Mouse (Mus musculus) MEL (cell line): ENCODE measurements at regions not wholly inside any gene's neighbourhood (a gene's known extent, or its start where the extent isn't known, plus 50 kb on each side); places are given as distances from the start of the nearest gene placed in this dataset.

Source experiments
- DNase-seq: peaks from one replicate; pipeline ENCODE4 v3.0.0; 2011; ENCODE audit warnings: low read depth, low spot score
- H3K27ac ChIP-seq: 2 replicates; pipeline ENCODE4 v1.5.1; 2012; ENCODE audit warnings: low read depth, mild to moderate bottlenecking, control low read depth, low read length, moderate library complexity; ENCODE audit not compliant: control insufficient read depth
- H3K27me3 ChIP-seq, 2 experiments: fragments of 150-350 bp in 1 of 2; sonication (generic) in 1 of 2; 2 replicates each; pipeline ENCODE4 v1.6.1; 2012; ENCODE audit warnings: low read length in 2 of 2, mild to moderate bottlenecking in 2 of 2, improper control_type of control experiment in 1 of 2, moderate library complexity in 1 of 2; ENCODE audit not compliant: insufficient read depth in 2 of 2, control insufficient read depth in 1 of 2
- H3K36me3 ChIP-seq, 2 experiments: 2 replicates each; pipeline ENCODE4 v1.6.1; 2012 to 2014; ENCODE audit warnings: low read length in 2 of 2, improper control_type of control experiment in 1 of 2, inconsistent platforms in 1 of 2, mild to moderate bottlenecking in 1 of 2; ENCODE audit not compliant: insufficient read depth in 2 of 2, control insufficient read depth in 1 of 2
- H3K4me1 ChIP-seq, 2 experiments: fragments of 150-350 bp in 1 of 2; sonication (generic) in 1 of 2; 2 replicates each; pipeline ENCODE4 v1.6.1; 2012; ENCODE audit warnings: low read length in 2 of 2, improper control_type of control experiment in 1 of 2, mild to moderate bottlenecking in 1 of 2; ENCODE audit not compliant: insufficient read depth in 2 of 2, control insufficient read depth in 1 of 2
- H3K4me3 ChIP-seq, 2 experiments: fragments of 150-350 bp in 1 of 2; sonication (generic) in 1 of 2; 2 replicates each; pipeline ENCODE4 v1.5.1; 2012; ENCODE audit warnings: low read depth in 2 of 2, low read length in 2 of 2, mild to moderate bottlenecking in 2 of 2, moderate library complexity in 2 of 2, control low read depth in 1 of 2, improper control_type of control experiment in 1 of 2; ENCODE audit not compliant: control insufficient read depth in 1 of 2, insufficient read depth in 1 of 2
- H3K79me2 ChIP-seq: 2 replicates; pipeline ENCODE4 v1.6.1; 2012; ENCODE audit warnings: mild to moderate bottlenecking, low read length, moderate library complexity; ENCODE audit not compliant: control insufficient read depth, poor library complexity, insufficient read depth
- H3K9ac ChIP-seq: 2 replicates; pipeline ENCODE4 v1.6.1; 2012; ENCODE audit warnings: low read depth, mild to moderate bottlenecking, control low read depth, low read length, moderate library complexity; ENCODE audit not compliant: control insufficient read depth, poor library complexity, severe bottlenecking
- H3K9me3 ChIP-seq: fragments of 150-350 bp; sonication (generic); replicated peaks from 2 replicates; pipeline ENCODE4 v1.6.1; 2012; ENCODE audit warnings: mild to moderate bottlenecking, low read length, improper control_type of control experiment, moderate library complexity; ENCODE audit not compliant: insufficient read depth
- CTCF ChIP-seq, 3 experiments: IDR thresholded peaks in 2 of 3; conservative IDR thresholded peaks in 1 of 3; 2 replicates each; pipeline ENCODE4 v1.5.1; 2011 to 2012; ENCODE audit warnings: low read length in 3 of 3, low read depth in 2 of 3, mild to moderate bottlenecking in 2 of 3, improper control_type of control experiment in 1 of 3, inconsistent platforms in 1 of 3, mixed read lengths in 1 of 3, moderate library complexity in 1 of 3; ENCODE audit not compliant: control insufficient read depth in 1 of 3, insufficient read depth in 1 of 3, poor library complexity in 1 of 3, severe bottlenecking in 1 of 3
- E2F4 ChIP-seq: IDR thresholded peaks from 2 replicates; pipeline ENCODE4 v1.6.1; 2011; ENCODE audit warnings: low read depth, low read length, improper control_type of control experiment, borderline replicate concordance
- ELF1 ChIP-seq: IDR thresholded peaks from 2 replicates; pipeline ENCODE4 v1.6.1; 2014; ENCODE audit warnings: low read depth, mild to moderate bottlenecking, inconsistent platforms, low read length, improper control_type of control experiment, moderate library complexity
- EP300 ChIP-seq, 2 experiments: IDR thresholded peaks; 2 replicates each; pipeline ENCODE4 v1.6.1; 2011; ENCODE audit warnings: improper control_type of control experiment in 2 of 2, low read length in 2 of 2, low read depth in 1 of 2, mild to moderate bottlenecking in 1 of 2
- ETS1 ChIP-seq: IDR thresholded peaks from 2 replicates; pipeline ENCODE4 v1.6.1; 2012; ENCODE audit warnings: low read depth, mild to moderate bottlenecking, inconsistent platforms, low read length, improper control_type of control experiment, moderate library complexity
- GABPA ChIP-seq: IDR thresholded peaks from 2 replicates; pipeline ENCODE4 v1.6.1; 2012; ENCODE audit warnings: low read depth, mild to moderate bottlenecking, inconsistent platforms, low read length, improper control_type of control experiment, moderate library complexity
- GATA1 ChIP-seq: IDR thresholded peaks from 2 replicates; pipeline ENCODE4 v1.6.1; 2011; ENCODE audit warnings: low read depth, low read length, improper control_type of control experiment
- MAX ChIP-seq: IDR thresholded peaks from 2 replicates; pipeline ENCODE4 v1.6.1; 2011; ENCODE audit warnings: low read length, improper control_type of control experiment
- MXI1 ChIP-seq: IDR thresholded peaks from 2 replicates; pipeline ENCODE4 v1.6.1; 2011; ENCODE audit warnings: mild to moderate bottlenecking, low read depth, low read length, improper control_type of control experiment
- MYB ChIP-seq: IDR thresholded peaks from 2 replicates; pipeline ENCODE4 v1.6.1; 2011; ENCODE audit warnings: mild to moderate bottlenecking, low read depth, low read length, improper control_type of control experiment
- NELFE ChIP-seq: IDR thresholded peaks from 2 replicates; pipeline ENCODE4 v1.6.1; 2011; ENCODE audit warnings: low read depth, low read length, improper control_type of control experiment
- POLR2AphosphoS2 ChIP-seq: IDR thresholded peaks from 2 replicates; pipeline ENCODE4 v1.6.1; 2011; ENCODE audit warnings: low read length, improper control_type of control experiment
- POLR2AphosphoS5 ChIP-seq: IDR thresholded peaks from 2 replicates; pipeline ENCODE4 v1.6.1; 2012; ENCODE audit warnings: low read depth, borderline replicate concordance, mild to moderate bottlenecking, inconsistent platforms, low read length, moderate library complexity, mixed read lengths
- RCOR1 ChIP-seq: IDR thresholded peaks from 2 replicates; pipeline ENCODE4 v1.6.1; 2012; ENCODE audit warnings: low read depth, mild to moderate bottlenecking, inconsistent platforms, low read length, improper control_type of control experiment
- SIN3A ChIP-seq: IDR thresholded peaks from 2 replicates; pipeline ENCODE4 v1.6.1; 2012; ENCODE audit warnings: low read length, improper control_type of control experiment, inconsistent platforms
- SMC3 ChIP-seq: IDR thresholded peaks from 2 replicates; pipeline ENCODE4 v1.6.1; 2011; ENCODE audit warnings: low read depth, low read length, improper control_type of control experiment
- TAL1 ChIP-seq: IDR thresholded peaks from 2 replicates; pipeline ENCODE4 v1.6.1; 2012; ENCODE audit warnings: mild to moderate bottlenecking, inconsistent platforms, low read length, moderate library complexity, mixed read lengths
- TCF12 ChIP-seq: IDR thresholded peaks from 2 replicates; pipeline ENCODE4 v1.6.1; 2014; ENCODE audit warnings: low read depth, mild to moderate bottlenecking, inconsistent platforms, low read length, improper control_type of control experiment, moderate library complexity
- UBTF ChIP-seq: IDR thresholded peaks from 2 replicates; pipeline ENCODE4 v1.6.1; 2012; ENCODE audit warnings: low read depth, mild to moderate bottlenecking, inconsistent platforms, low read length, improper control_type of control experiment, moderate library complexity, borderline replicate concordance; ENCODE audit not compliant: insufficient read depth
- USF2 ChIP-seq, 2 experiments: IDR thresholded peaks; 2 replicates each; pipeline ENCODE4 v1.6.1; 2011 to 2012; ENCODE audit warnings: improper control_type of control experiment in 2 of 2, low read length in 2 of 2, borderline replicate concordance in 1 of 2, inconsistent platforms in 1 of 2, low read depth in 1 of 2, mild to moderate bottlenecking in 1 of 2; ENCODE audit not compliant: insufficient read depth in 1 of 2
- ZC3H11A ChIP-seq: IDR thresholded peaks from 2 replicates; pipeline ENCODE4 v1.6.1; 2012; ENCODE audit warnings: low read depth, mild to moderate bottlenecking, inconsistent platforms, low read length, improper control_type of control experiment
- ZNF384 ChIP-seq: IDR thresholded peaks from 2 replicates; pipeline ENCODE4 v1.6.1; 2012; ENCODE audit warnings: low read depth, mild to moderate bottlenecking, inconsistent platforms, low read length, improper control_type of control experiment

DNA sequence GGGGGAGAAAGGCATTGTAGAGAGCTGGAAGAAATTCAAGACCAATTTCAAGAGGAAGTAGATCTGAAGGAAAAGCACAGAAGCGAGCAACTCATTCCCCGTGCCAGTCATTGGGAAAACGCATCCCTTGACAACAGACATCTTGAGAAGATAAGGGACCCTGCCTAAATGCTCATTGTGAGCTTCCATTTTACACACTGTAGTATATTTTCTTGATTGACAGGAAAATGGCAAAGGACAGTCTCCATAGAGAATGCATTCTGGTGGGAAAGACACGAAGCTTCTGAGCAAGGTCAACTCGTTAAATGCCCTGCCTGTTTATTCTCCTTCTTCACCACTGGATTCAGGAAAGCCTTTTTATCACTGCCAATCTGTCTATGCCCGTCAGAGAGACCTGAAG, 424.1 kb upstream of the Vwc2 start:
- H3K9ac ChIP-seq: no peak overlapping the region
- no peak overlapping the region for H3K4me3 ChIP-seq
- no peaks in the 10 kb centered on the region for H3K4me1 ChIP-seq
- no peaks in the 10 kb centered on the region for H3K79me2 ChIP-seq
- no peaks in the 10 kb centered on the region for H3K36me3 ChIP-seq
- no peak overlapping the region for H3K27ac ChIP-seq
- no peaks in the 10 kb centered on the region for H3K9me3 ChIP-seq
- DNase-seq: no peak
- TF ChIP-seq CTCF (IDR thresholded peaks at IDR 0.05 in 2 of 3, conservative IDR thresholded peaks at IDR 0.05 in 1 of 3; ENCODE audit: control insufficient read depth in 1 of 3, insufficient read depth in 1 of 3, low read depth in 2 of 3, low read length in 3 of 3, poor library complexity in 1 of 3, severe bottlenecking in 1 of 3) (no peak), POLR2AphosphoS5 (no peak), GATA1 (no peak), ETS1 (no peak), EP300 (IDR thresholded peaks at IDR 0.05; ENCODE audit: low read depth in 1 of 2, low read length in 2 of 2) (no peak), USF2 (IDR thresholded peaks at IDR 0.05; ENCODE audit: borderline replicate concordance in 1 of 2, insufficient read depth in 1 of 2, low read depth in 1 of 2, low read length in 2 of 2) (no peak), E2F4 (no peak), ZC3H11A (no peak), ZNF384 (no peak), SMC3 (no peak), UBTF (no peak), RCOR1 (no peak), NELFE (no peak), TAL1 (no peak), ELF1 (no peak)
- H3K27me3 ChIP-seq: no peaks in the 10 kb centered on the region

DNA sequence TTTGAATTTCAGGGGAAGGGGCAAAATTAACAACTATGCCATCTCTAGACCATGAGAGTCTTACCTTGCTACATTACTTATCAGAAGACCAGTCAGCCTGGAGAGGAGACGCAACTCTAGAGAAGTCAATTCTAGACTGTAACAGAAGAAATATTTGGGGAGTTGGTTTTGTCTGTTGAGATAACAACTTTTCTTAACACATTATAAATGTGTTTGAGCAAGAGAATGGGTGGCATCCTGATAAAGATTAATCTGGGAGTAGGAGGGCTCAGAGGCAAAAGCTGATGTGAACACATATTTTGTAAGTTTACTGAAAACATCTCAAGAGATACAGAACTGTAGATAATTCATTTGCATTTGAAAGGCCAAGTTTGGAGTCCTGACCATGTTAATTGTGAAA, 389.0 kb upstream of the Vwc2 start:
- no peak overlapping the region for H3K4me3 ChIP-seq
- no peak overlapping the region for H3K27ac ChIP-seq
- DNase-seq: peak; percentile 24
- H3K27me3 ChIP-seq: no peaks in the 10 kb centered on the region
- TF ChIP-seq UBTF (no peak), MAX (no peak), USF2 (IDR thresholded peaks at IDR 0.05; ENCODE audit: borderline replicate concordance in 1 of 2, insufficient read depth in 1 of 2, low read depth in 1 of 2, low read length in 2 of 2) (no peak), TCF12 (peak; percentile 32; the same call in 1 of the 2 replicates), MXI1 (no peak), ETS1 (peak; percentile 46; the same call in 1 of the 2 replicates), POLR2AphosphoS2 (no peak), SIN3A (no peak), EP300 (IDR thresholded peaks at IDR 0.05; ENCODE audit: low read depth in 1 of 2, low read length in 2 of 2) (peak in 1 of 2 experiments; percentile 53; a peak in 1 of 4 replicates), GATA1 (0 out of 2 replicates have a peak, but pooled peaks have one; percentile 53), GABPA (no peak), MYB (no peak)
- H3K4me1 ChIP-seq: peaks cover 2 to 7% of the 10 kb centered on the region in 2 experiments; a peak in 3 of 4 replicates
- no peaks in the 10 kb centered on the region for H3K9me3 ChIP-seq
- peaks cover 0 to 8% of the 10 kb centered on the region in 2 experiments; a peak in 2 of 4 replicates for H3K36me3 ChIP-seq
- no peaks in the 10 kb centered on the region for H3K79me2 ChIP-seq
- H3K9ac ChIP-seq: no peak overlapping the region
